Mouse (Mus musculus): ENCODE data around the gene Cacna2d3. TPM values are rescaled to one million over a fixed set of nuclear protein-coding genes. Genes with fewer than 3 reads are reported as not detected.
A peak's percentile ranks its signal among the peaks of the same experiment; 100 is the strongest.

Cacna2d3 gene
- polyA plus RNA-seq, 1 experiment from 2014 or later = 38.5 TPM

DNA sequence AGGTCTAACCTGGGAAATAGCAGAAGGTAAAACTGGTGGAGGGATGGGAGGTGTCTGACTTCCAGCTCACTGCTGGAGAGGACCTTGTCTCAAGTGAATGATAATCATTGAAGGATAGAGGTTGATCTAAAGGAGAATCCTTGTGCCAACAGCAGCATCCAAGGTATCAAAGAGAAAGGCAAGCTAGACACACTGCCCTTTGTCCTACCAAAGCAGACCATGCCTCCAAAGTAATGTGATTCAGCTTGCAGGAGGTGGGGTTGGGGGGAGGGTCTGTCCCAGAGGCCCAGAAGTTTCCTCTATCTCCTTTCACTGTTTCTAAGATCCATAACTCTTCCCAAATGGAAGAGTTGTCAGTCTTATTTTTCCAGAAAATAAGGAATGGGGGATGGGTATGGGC is 754.8 kb downstream of the Cacna2d3 start:
- H3K4me2 ChIP-seq (ENCODE audit: low read length) = no peak overlapping the region
- H3K9ac ChIP-seq (replicated peaks; ENCODE audit: low read length) = no peak overlapping the region
- no peaks in the 10 kb centered on the region for H3K36me3 ChIP-seq (ENCODE audit: control insufficient read depth, insufficient read depth, low read length)
- ATAC-seq (ENCODE audit: low FRiP score, low TSS enrichment) (no peak), DNase-seq (no peak)
- 0 out of 2 replicates have a peak, but pooled peaks cover 3% of the 10 kb centered on the region for H3K4me1 ChIP-seq (ENCODE audit: control insufficient read depth, insufficient read depth, low read length)
- no peak overlapping the region for H3K27ac ChIP-seq (replicated peaks; ENCODE audit: low read depth, low read length)
- H3K9me3 ChIP-seq (ENCODE audit: control insufficient read depth, low read length) = no peaks in the 10 kb centered on the region
- H3K27me3 ChIP-seq (ENCODE audit: control insufficient read depth, insufficient read depth, low read length) = no peaks in the 10 kb centered on the region
- H3K4me3 ChIP-seq (replicated peaks; ENCODE audit: low read depth, low read length) = no peak overlapping the region

DNA sequence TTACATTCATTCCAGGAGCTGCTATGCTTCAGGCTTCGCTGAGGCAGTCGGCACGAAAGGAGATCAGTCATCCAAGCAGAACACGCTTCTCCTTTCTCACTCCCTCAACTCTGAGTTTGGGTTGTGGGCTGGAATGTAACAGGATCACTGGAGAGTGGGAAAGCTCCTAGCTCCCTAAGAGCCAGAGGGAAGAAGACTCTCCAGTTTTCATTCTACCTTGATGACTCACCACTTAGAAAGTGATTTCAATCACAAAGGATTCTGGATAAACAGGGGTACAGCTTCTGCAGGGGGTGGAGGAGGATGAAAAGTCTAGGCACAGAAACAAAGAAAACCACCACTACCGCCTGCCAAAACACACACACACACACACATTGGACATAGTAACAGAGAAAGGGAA is 760.3 kb downstream of the Cacna2d3 start:
- DNase-seq (no peak), ATAC-seq (ENCODE audit: low FRiP score, low TSS enrichment) (no peak)
- WGBS = 63% methylated on average over 5 of the region's 5 CpGs
- no peak overlapping the region for H3K9ac ChIP-seq (replicated peaks; ENCODE audit: low read length)
- no peak overlapping the region for H3K4me2 ChIP-seq (ENCODE audit: low read length)
- H3K4me1 ChIP-seq (ENCODE audit: control insufficient read depth, insufficient read depth, low read length) = peaks cover 26% of the 10 kb centered on the region
- no peaks in the 10 kb centered on the region for H3K36me3 ChIP-seq (ENCODE audit: control insufficient read depth, insufficient read depth, low read length)
- H3K4me3 ChIP-seq (replicated peaks; ENCODE audit: low read depth, low read length) = no peak overlapping the region
- no peak overlapping the region for H3K27ac ChIP-seq (replicated peaks; ENCODE audit: low read depth, low read length)
- no peaks in the 10 kb centered on the region for H3K27me3 ChIP-seq (ENCODE audit: control insufficient read depth, insufficient read depth, low read length)
- H3K9me3 ChIP-seq (ENCODE audit: control insufficient read depth, low read length) = no peaks in the 10 kb centered on the region

DNA sequence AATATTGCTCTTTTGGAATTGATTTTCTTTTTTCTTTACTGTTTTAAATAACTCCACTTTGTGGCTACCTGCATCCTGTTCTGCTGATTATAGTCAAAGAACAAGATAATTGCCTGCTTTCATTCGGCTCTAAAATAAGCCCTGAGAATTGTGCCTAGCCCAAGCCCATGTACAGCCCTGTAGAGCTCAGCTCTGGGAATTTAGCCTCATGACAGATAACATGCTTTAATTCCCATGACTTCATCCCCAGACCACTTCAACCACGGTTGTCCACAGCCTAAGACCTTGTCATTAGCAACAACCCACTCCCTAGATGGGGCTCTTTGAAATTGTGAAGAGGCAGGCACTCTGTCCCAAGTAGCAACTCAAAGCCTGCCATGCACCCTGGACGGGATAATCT is 762.6 kb downstream of the Cacna2d3 start:
- no peak overlapping the region for H3K9ac ChIP-seq (replicated peaks; ENCODE audit: low read length)
- H3K4me3 ChIP-seq (replicated peaks; ENCODE audit: low read depth, low read length) = no peak overlapping the region
- no peak overlapping the region for H3K4me2 ChIP-seq (ENCODE audit: low read length)
- H3K27me3 ChIP-seq (ENCODE audit: control insufficient read depth, insufficient read depth, low read length) = no peaks in the 10 kb centered on the region
- H3K4me1 ChIP-seq (ENCODE audit: control insufficient read depth, insufficient read depth, low read length) = peaks cover 38% of the 10 kb centered on the region
- peak overlapping the region; percentile 86 for H3K27ac ChIP-seq (replicated peaks; ENCODE audit: low read depth, low read length)
- no peaks in the 10 kb centered on the region for H3K36me3 ChIP-seq (ENCODE audit: control insufficient read depth, insufficient read depth, low read length)
- no peaks in the 10 kb centered on the region for H3K9me3 ChIP-seq (ENCODE audit: control insufficient read depth, low read length)
- ATAC-seq (ENCODE audit: low FRiP score, low TSS enrichment) = peak; percentile 51; the same call in 1 of the 2 replicates
- peak; percentile 43 for DNase-seq
- 12% methylated on average over 3 of the region's 3 CpGs for WGBS

DNA sequence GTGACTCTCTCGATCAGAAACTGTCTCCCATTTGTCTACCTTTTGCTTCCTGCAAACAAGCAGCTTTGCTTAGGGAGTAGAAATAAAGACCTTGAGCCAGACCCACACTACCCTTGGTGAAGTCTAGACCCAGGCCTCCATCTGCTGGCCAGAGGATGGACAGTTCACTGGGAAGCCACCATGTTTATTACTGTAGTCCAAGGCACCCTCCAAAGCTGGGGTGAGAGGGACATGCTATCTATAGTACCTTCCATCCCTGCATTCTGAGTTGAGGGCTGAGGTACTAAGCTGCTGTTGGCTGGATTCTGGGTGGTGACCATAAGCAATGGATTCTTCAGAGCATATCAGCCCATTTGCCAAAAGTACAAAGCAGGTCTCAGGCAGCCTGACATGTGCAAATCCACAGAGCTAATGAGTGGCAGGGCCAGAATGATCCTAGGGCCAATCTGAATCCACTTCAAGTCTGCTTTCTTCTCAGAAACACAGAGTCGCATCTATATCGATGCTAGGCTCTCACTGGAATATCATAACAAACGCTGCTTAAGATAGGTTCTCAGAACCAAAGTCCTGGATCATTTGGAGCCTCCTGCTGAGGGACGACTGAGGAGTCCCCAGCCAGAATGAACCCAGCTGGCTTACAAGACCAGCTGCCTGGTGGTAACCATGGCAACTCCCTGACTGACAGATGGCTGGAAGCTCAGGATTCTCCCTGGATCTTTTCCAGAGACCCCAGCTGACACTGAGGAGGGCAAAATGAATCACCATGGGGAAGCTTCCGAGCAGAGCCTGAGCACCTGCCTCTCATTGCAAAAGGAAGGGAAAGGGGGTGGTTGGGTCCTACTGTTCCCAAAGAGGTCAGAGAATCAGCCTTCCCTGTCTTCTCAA is 763.3 kb downstream of the Cacna2d3 start:
- no peaks in the 10 kb centered on the region for H3K27me3 ChIP-seq (ENCODE audit: control insufficient read depth, insufficient read depth, low read length)
- H3K9me3 ChIP-seq (ENCODE audit: control insufficient read depth, low read length) = no peaks in the 10 kb centered on the region
- H3K9ac ChIP-seq (replicated peaks; ENCODE audit: low read length) = no peak overlapping the region
- peaks cover 42% of the 10 kb centered on the region for H3K4me1 ChIP-seq (ENCODE audit: control insufficient read depth, insufficient read depth, low read length)
- ATAC-seq (ENCODE audit: low FRiP score, low TSS enrichment) = peak; percentile 89
- whole genome bisulfite sequencing = 10% methylated on average over 6 of the region's 6 CpGs
- DNase-seq = peak; percentile 93
- no peaks in the 10 kb centered on the region for H3K36me3 ChIP-seq (ENCODE audit: control insufficient read depth, insufficient read depth, low read length)
- H3K4me3 ChIP-seq (replicated peaks; ENCODE audit: low read depth, low read length) = no peak overlapping the region
- H3K4me2 ChIP-seq (ENCODE audit: low read length) = 0 out of 2 replicates have a peak overlapping the region, but pooled peaks have one; percentile 15
- peak overlapping the region; percentile 86 for H3K27ac ChIP-seq (replicated peaks; ENCODE audit: low read depth, low read length)

DNA sequence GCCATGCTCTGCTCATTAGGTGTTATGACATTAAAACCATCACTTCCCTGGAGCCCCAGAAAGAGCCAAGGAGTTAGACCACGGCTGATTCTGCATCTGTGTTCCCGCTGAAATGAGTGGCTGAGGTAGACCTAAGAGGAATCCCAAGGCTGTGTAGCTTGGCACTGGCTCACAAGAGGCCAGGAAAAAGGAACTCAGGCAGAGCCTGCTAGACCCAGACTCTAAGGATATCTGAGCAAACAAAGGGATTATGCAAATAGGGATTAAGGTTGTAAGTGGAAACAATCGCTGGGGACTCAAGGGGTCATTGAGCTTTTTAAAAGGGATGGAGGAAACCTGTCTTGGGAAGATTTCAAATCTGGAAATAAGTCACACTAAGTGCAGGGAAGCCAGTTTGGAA is 766.5 kb downstream of the Cacna2d3 start:
- no peaks in the 10 kb centered on the region for H3K27me3 ChIP-seq (ENCODE audit: control insufficient read depth, insufficient read depth, low read length)
- peak overlapping the region; percentile 27 for H3K27ac ChIP-seq (replicated peaks; ENCODE audit: low read depth, low read length)
- H3K4me3 ChIP-seq (replicated peaks; ENCODE audit: low read depth, low read length) = no peak overlapping the region
- ATAC-seq (ENCODE audit: low FRiP score, low TSS enrichment) (no peak), DNase-seq (peak; percentile 72)
- H3K9ac ChIP-seq (replicated peaks; ENCODE audit: low read length) = no peak overlapping the region
- no peaks in the 10 kb centered on the region for H3K9me3 ChIP-seq (ENCODE audit: control insufficient read depth, low read length)
- peaks cover 42% of the 10 kb centered on the region for H3K4me1 ChIP-seq (ENCODE audit: control insufficient read depth, insufficient read depth, low read length)
- no peaks in the 10 kb centered on the region for H3K36me3 ChIP-seq (ENCODE audit: control insufficient read depth, insufficient read depth, low read length)
- no peak overlapping the region for H3K4me2 ChIP-seq (ENCODE audit: low read length)
- under 1% methylated on average over 3 of the region's 3 CpGs for WGBS

DNA sequence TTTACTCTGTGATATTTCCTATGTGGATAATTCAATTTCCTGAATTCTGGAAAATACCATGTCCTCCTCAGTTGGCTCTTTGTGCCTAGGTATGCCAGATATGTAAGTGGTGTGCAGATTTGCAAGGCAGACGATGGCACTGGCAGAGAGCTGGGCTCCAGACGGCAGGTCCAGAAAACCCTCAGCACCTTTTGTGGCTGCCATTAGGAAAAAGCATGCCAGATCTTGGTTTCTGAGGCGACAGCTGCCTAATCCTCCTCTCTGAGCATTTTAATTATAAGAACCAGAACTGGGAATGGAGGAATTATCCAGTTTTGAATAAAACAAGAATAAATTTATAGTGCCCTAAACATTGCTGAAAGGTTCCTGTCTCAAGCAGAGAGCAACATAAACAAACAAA is 767.1 kb downstream of the Cacna2d3 start:
- WGBS = 5% methylated on average over 3 of the region's 3 CpGs
- Histone ChIP-seq H3K4me1 (ENCODE audit: control insufficient read depth, insufficient read depth, low read length) (peaks cover 38% of the 10 kb centered on the region), H3K9ac (replicated peaks; ENCODE audit: low read length) (no peak overlapping the region), H3K27ac (replicated peaks; ENCODE audit: low read depth, low read length) (peak overlapping the region; percentile 27), H3K27me3 (ENCODE audit: control insufficient read depth, insufficient read depth, low read length) (no peaks in the 10 kb centered on the region), H3K4me2 (ENCODE audit: low read length) (no peak overlapping the region), H3K36me3 (ENCODE audit: control insufficient read depth, insufficient read depth, low read length) (no peaks in the 10 kb centered on the region), H3K9me3 (ENCODE audit: control insufficient read depth, low read length) (no peaks in the 10 kb centered on the region), H3K4me3 (replicated peaks; ENCODE audit: low read depth, low read length) (no peak overlapping the region)
- ATAC-seq (ENCODE audit: low FRiP score, low TSS enrichment) (no peak), DNase-seq (peak; percentile 53)

DNA sequence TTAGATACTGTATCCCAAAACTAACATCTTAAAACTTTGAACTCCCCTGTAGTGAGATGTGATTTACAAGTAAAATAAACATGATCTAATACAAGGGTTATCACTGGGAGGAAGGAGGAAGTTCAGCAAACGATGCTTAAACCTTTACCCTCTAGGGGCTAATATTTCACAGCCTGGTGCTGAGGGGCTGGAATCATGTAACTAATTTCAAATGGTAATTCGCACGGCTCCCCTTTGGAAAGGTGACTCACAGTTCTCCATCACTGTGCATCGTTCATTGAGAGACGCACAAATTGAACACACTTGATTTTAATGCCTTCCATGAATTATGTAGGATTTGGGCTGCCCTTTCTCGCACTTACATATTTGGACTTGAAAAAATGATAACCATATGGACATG is 767.6 kb downstream of the Cacna2d3 start:
- ATAC-seq (ENCODE audit: low FRiP score, low TSS enrichment) (no peak), DNase-seq (no peak)
- H3K4me1 ChIP-seq (ENCODE audit: control insufficient read depth, insufficient read depth, low read length) = peaks cover 33% of the 10 kb centered on the region
- H3K27me3 ChIP-seq (ENCODE audit: control insufficient read depth, insufficient read depth, low read length) = no peaks in the 10 kb centered on the region
- H3K9ac ChIP-seq (replicated peaks; ENCODE audit: low read length) = no peak overlapping the region
- 13% methylated on average over 6 of the region's 6 CpGs for WGBS
- 0 out of 2 replicates have a peak overlapping the region, but pooled peaks have one; percentile 27 for H3K27ac ChIP-seq (replicated peaks; ENCODE audit: low read depth, low read length)
- no peak overlapping the region for H3K4me3 ChIP-seq (replicated peaks; ENCODE audit: low read depth, low read length)
- no peaks in the 10 kb centered on the region for H3K36me3 ChIP-seq (ENCODE audit: control insufficient read depth, insufficient read depth, low read length)
- H3K4me2 ChIP-seq (ENCODE audit: low read length) = no peak overlapping the region
- H3K9me3 ChIP-seq (ENCODE audit: control insufficient read depth, low read length) = no peaks in the 10 kb centered on the region

DNA sequence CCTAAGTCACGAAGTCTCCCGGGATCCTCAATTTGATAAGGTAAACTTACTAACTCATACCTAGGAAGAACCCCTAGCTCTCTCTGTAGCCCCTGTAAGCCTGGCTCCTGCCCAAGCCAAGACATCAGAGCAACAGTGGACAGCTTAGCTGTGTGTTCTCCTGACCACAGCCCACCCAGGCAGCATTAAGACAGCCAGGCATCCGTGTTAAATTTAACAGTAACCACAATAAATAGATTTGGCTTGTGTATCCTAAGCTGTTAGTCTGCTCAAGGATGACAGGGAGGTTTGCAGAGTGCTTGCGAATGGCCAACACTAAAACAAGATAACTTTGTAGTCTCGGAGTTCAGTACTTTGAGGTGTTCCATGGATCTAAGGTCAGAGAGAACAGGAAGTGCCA is 768.3 kb downstream of the Cacna2d3 start:
- Histone ChIP-seq H3K9me3 (ENCODE audit: control insufficient read depth, low read length) (no peaks in the 10 kb centered on the region), H3K9ac (replicated peaks; ENCODE audit: low read length) (no peak overlapping the region), H3K4me2 (ENCODE audit: low read length) (no peak overlapping the region), H3K4me3 (replicated peaks; ENCODE audit: low read depth, low read length) (no peak overlapping the region), H3K4me1 (ENCODE audit: control insufficient read depth, insufficient read depth, low read length) (peaks cover 31% of the 10 kb centered on the region), H3K27ac (replicated peaks; ENCODE audit: low read depth, low read length) (no peak overlapping the region), H3K27me3 (ENCODE audit: control insufficient read depth, insufficient read depth, low read length) (no peaks in the 10 kb centered on the region), H3K36me3 (ENCODE audit: control insufficient read depth, insufficient read depth, low read length) (no peaks in the 10 kb centered on the region)
- DNase-seq (no peak), ATAC-seq (ENCODE audit: low FRiP score, low TSS enrichment) (no peak)
- WGBS = 73% methylated on average over 5 of the region's 5 CpGs

DNA sequence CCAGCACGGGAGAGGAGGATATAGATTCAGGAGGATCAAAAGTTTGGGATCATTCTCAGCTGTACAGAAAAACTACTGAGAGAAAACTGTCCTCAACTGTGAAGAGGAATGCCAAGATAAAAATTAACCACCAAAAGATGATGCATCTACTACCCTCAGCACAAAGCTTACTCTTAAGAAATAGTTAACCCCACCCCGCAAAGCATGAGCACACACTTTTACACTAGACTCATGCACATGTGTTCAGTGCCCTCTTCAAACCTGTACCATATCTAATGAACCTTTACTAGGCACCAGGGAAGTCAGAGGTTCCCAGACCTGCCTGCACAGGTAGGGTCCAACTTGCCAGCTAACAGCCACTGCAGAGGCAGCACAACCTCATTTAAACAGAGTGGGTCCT is 771.2 kb downstream of the Cacna2d3 start:
- WGBS = 90% methylated on average over 2 of the region's 2 CpGs
- Histone ChIP-seq H3K27me3 (ENCODE audit: control insufficient read depth, insufficient read depth, low read length) (no peaks in the 10 kb centered on the region), H3K4me1 (ENCODE audit: control insufficient read depth, insufficient read depth, low read length) (peaks cover 26% of the 10 kb centered on the region), H3K9ac (replicated peaks; ENCODE audit: low read length) (no peak overlapping the region), H3K27ac (replicated peaks; ENCODE audit: low read depth, low read length) (no peak overlapping the region), H3K4me3 (replicated peaks; ENCODE audit: low read depth, low read length) (no peak overlapping the region), H3K4me2 (ENCODE audit: low read length) (no peak overlapping the region), H3K36me3 (ENCODE audit: control insufficient read depth, insufficient read depth, low read length) (no peaks in the 10 kb centered on the region), H3K9me3 (ENCODE audit: control insufficient read depth, low read length) (no peaks in the 10 kb centered on the region)
- DNase-seq = no peak
- ATAC-seq (ENCODE audit: low FRiP score, low TSS enrichment) = no peak

Measured in midbrain, embryonic 14.5 days (tissue).